Comparison of ENCODE assay signal across 8 mouse cellular contexts in genomic region chr11:115627705-115628464, GRCm38 (mm10). TPM values are rescaled to one million over a fixed set of nuclear protein-coding genes. Genes with fewer than 3 reads are reported as not detected.
DNase-seq lines count a peak whose midpoint lies in the region; ATAC-seq and TF ChIP-seq lines count a peak whose summit lies in the region.

Gene Slc25a19, minus strand, starts transcription at chr11:115628295.

- H3K9me3 ChIP-seq in erythroblast, embryonic 14.5 days (ENCODE audit: control insufficient read depth, low read length): no peaks in the 10 kb centered on the region
- no peaks in the 10 kb centered on the region for H3K9me3 ChIP-seq in heart, embryonic 11.5 days (replicated peaks; ENCODE audit: control insufficient read depth, low read length)
- no peaks in the 10 kb centered on the region for H3K9me3 ChIP-seq in kidney, embryonic 16.5 days (ENCODE audit: low read length)

- peak; percentile 100 for DNase-seq in brain, embryonic 14.5 days (ENCODE audit: low read depth)
- DNase-seq in liver, adult 2 months (ENCODE audit: extremely low read depth, low read depth, low spot score): peak; percentile 100
- DNase-seq in splenic B cell, adult 2 months (ENCODE audit: low read depth, low spot score): peak; percentile 100

- peak within 1 kb of the TSS; percentile 58; the same call in 1 of the 2 replicates for H3K27ac ChIP-seq in heart, embryonic 11.5 days (ENCODE audit: low read depth, low read length)
- H3K27ac ChIP-seq in kidney, embryonic 16.5 days (ENCODE audit: low read length): 0 out of 2 replicates have a peak within 1 kb of the TSS, but pooled peaks have one; percentile 11
- H3K27ac ChIP-seq in liver, adult 2 months (replicated peaks; ENCODE audit: insufficient read depth, low read depth, low read length): peak within 1 kb of the TSS; percentile 33

- H3K79me3 ChIP-seq in C2C12 (ENCODE audit: low read depth): no peaks in the 10 kb centered on the region

- no peak for TF ChIP-seq CTCF in C2C12 (IDR thresholded peaks at IDR 0.05; ENCODE audit: control insufficient read depth, insufficient read depth, insufficient read length)
- no peak for TF ChIP-seq CTCF in brain, embryonic 14.5 days (IDR thresholded peaks at IDR 0.05; ENCODE audit: borderline replicate concordance, extremely low read depth, insufficient read depth, insufficient read length)
- no peak for TF ChIP-seq CTCF in liver, adult 2 months (IDR thresholded peaks at IDR 0.05; ENCODE audit: low read depth, low read length)

- peaks cover 38% of the 10 kb centered on the region for H3K4me1 ChIP-seq in erythroblast, embryonic 14.5 days (ENCODE audit: control insufficient read depth)
- H3K4me1 ChIP-seq in heart, embryonic 11.5 days (ENCODE audit: control insufficient read depth, insufficient read depth, low read length): 0 out of 2 replicates have a peak, but pooled peaks cover 4% of the 10 kb centered on the region
- H3K4me1 ChIP-seq in kidney, embryonic 16.5 days (ENCODE audit: insufficient read depth, low read length): peaks cover 18% of the 10 kb centered on the region
- H3K4me1 ChIP-seq in liver, adult 2 months (ENCODE audit: control insufficient read depth, insufficient read depth, low read length): 0 out of 2 replicates have a peak, but pooled peaks cover 1% of the 10 kb centered on the region

- H3K4me2 ChIP-seq in heart, embryonic 11.5 days: peak within 1 kb of the TSS; percentile 83
- H3K4me2 ChIP-seq in kidney, embryonic 16.5 days (replicated peaks; ENCODE audit: low read depth, low read length): peak within 1 kb of the TSS; percentile 87
- peak within 1 kb of the TSS; percentile 95 for H3K4me2 ChIP-seq in myocyte (ENCODE audit: low read depth)

- no peaks in the 10 kb centered on the region for H3K27me3 ChIP-seq in C2C12 (ENCODE audit: control insufficient read depth, insufficient read depth, insufficient read length)
- no peaks in the 10 kb centered on the region for H3K27me3 ChIP-seq in erythroblast, embryonic 14.5 days (ENCODE audit: control insufficient read depth)
- H3K27me3 ChIP-seq in heart, embryonic 11.5 days (ENCODE audit: control insufficient read depth, insufficient read depth, low read length): no peaks in the 10 kb centered on the region
- no peaks in the 10 kb centered on the region for H3K27me3 ChIP-seq in kidney, embryonic 16.5 days (ENCODE audit: insufficient read depth, low read length)
- no peaks in the 10 kb centered on the region for H3K27me3 ChIP-seq in liver, adult 2 months (ENCODE audit: control insufficient read depth, insufficient read depth, low read length)
- no peaks in the 10 kb centered on the region for H3K27me3 ChIP-seq in myocyte (ENCODE audit: control insufficient read depth, insufficient read depth, insufficient read length)
- no peaks in the 10 kb centered on the region for H3K27me3 ChIP-seq in splenic B cell, adult 2 months (ENCODE audit: control insufficient read depth, insufficient read depth, low read length, poor library complexity, severe bottlenecking)

- H3K79me2 ChIP-seq in C2C12 (ENCODE audit: control insufficient read depth, insufficient read depth): peaks cover 7% of the 10 kb centered on the region
- H3K79me2 ChIP-seq in liver, adult 2 months (ENCODE audit: control insufficient read depth, insufficient read depth, low read length): no peaks in the 10 kb centered on the region
- H3K79me2 ChIP-seq in myocyte (ENCODE audit: control insufficient read depth, insufficient read depth): no peaks in the 10 kb centered on the region

- peak; percentile 98 for ATAC-seq in heart, embryonic 11.5 days (replicated peaks; ENCODE audit: insufficient number of reproducible peaks, low FRiP score, low TSS enrichment)
- peak; percentile 98 for ATAC-seq in kidney, embryonic 16.5 days (ENCODE audit: low FRiP score, low TSS enrichment)

- H3K36me3 ChIP-seq in C2C12 (ENCODE audit: control insufficient read depth, insufficient read depth) (no peaks in the 10 kb centered on the region), myocyte (ENCODE audit: control insufficient read depth, insufficient read depth) (no peaks in the 10 kb centered on the region)
- peaks cover 22% of the 10 kb centered on the region for H3K36me3 ChIP-seq in erythroblast, embryonic 14.5 days (ENCODE audit: control insufficient read depth)
- H3K36me3 ChIP-seq in heart, embryonic 11.5 days (ENCODE audit: control insufficient read depth, insufficient read depth, low read length): peaks cover 4% of the 10 kb centered on the region; the same call in 1 of the 2 replicates
- peaks cover 2% of the 10 kb centered on the region for H3K36me3 ChIP-seq in kidney, embryonic 16.5 days (ENCODE audit: insufficient read depth, low read length)
- no peaks in the 10 kb centered on the region; the same call in 1 of the 2 replicates for H3K36me3 ChIP-seq in liver, adult 2 months (ENCODE audit: control insufficient read depth, insufficient read depth, low read length)
- peaks cover 3% of the 10 kb centered on the region for H3K36me3 ChIP-seq in splenic B cell, adult 2 months (ENCODE audit: control insufficient read depth, insufficient read depth, low read length, poor library complexity, severe bottlenecking)

- H3K4me3 ChIP-seq in C2C12 (ENCODE audit: insufficient read depth, poor library complexity, severe bottlenecking): peak within 1 kb of the TSS; percentile 84
- H3K4me3 ChIP-seq in erythroblast, embryonic 14.5 days (replicated peaks): peak within 1 kb of the TSS; percentile 73
- peak within 1 kb of the TSS; percentile 74 for H3K4me3 ChIP-seq in heart, embryonic 11.5 days (ENCODE audit: low read depth, low read length)
- peak within 1 kb of the TSS; percentile 88 for H3K4me3 ChIP-seq in kidney, embryonic 16.5 days (ENCODE audit: low read length)
- peak within 1 kb of the TSS; percentile 76 for H3K4me3 ChIP-seq in liver, adult 2 months (ENCODE audit: insufficient read depth, low read depth, low read length)
- H3K4me3 ChIP-seq in myocyte: peak within 1 kb of the TSS; percentile 69

- peak within 1 kb of the TSS; percentile 80 for H3K9ac ChIP-seq in heart, embryonic 11.5 days (ENCODE audit: low read depth, low read length)
- peak within 1 kb of the TSS; percentile 64 for H3K9ac ChIP-seq in kidney, embryonic 16.5 days (replicated peaks; ENCODE audit: low read length)
- peak within 1 kb of the TSS; percentile 69 for H3K9ac ChIP-seq in liver, adult 2 months (ENCODE audit: low read depth, low read length)

- peak within 1 kb of the TSS; percentile 57 for H3ac ChIP-seq in C2C12 (ENCODE audit: control insufficient read depth, insufficient read length, low read depth)
- H3ac ChIP-seq in myocyte (ENCODE audit: control insufficient read depth, insufficient read length): no peak within 1 kb of the TSS

- WGBS in heart, embryonic 11.5 days (ENCODE audit: insufficient replicate concordance): under 1% methylated on average over 47 of the region's 47 CpGs
- under 1% methylated on average over 47 of the region's 47 CpGs for WGBS in kidney, embryonic 16.5 days
- WGBS in liver, adult 2 months: under 1% methylated on average over 47 of the region's 47 CpGs

- peak; percentile 28; the same call in 1 of the 2 replicates for TF ChIP-seq POLR2A in brain, embryonic 14.5 days (IDR thresholded peaks at IDR 0.05; ENCODE audit: borderline replicate concordance, extremely low read depth, insufficient read depth, insufficient read length, poor library complexity, severe bottlenecking)
- peak; percentile 83 for TF ChIP-seq POLR2A in liver, adult 2 months (IDR thresholded peaks at IDR 0.05; ENCODE audit: extremely low read depth, insufficient read depth, low read length)
- TF ChIP-seq POLR2A in myocyte (IDR thresholded peaks at IDR 0.05; ENCODE audit: insufficient read length, low read depth): peak; percentile 59

TF ChIP-seq in C2C12, 6 proteins besides CTCF, POLR2A, EP300 and RAD21:
- TF ChIP-seq MYOD1 (IDR thresholded peaks at IDR 0.05; ENCODE audit: control insufficient read depth, insufficient read length, low read depth): no peak
- TF ChIP-seq CEBPB (IDR thresholded peaks at IDR 0.05; ENCODE audit: low read depth): no peak
- no peak for TF ChIP-seq MAX (IDR thresholded peaks at IDR 0.05)
- TF ChIP-seq USF1 (IDR thresholded peaks at IDR 0.05; ENCODE audit: low read depth): peak; percentile 51

TF ChIP-seq in myocyte, 11 proteins besides CTCF, POLR2A, EP300 and RAD21:
- TF ChIP-seq TCF3 (IDR thresholded peaks at IDR 0.05; ENCODE audit: insufficient read length, low read depth): no peak
- peak; percentile 50 for TF ChIP-seq E2F4 (IDR thresholded peaks at IDR 0.05; ENCODE audit: insufficient read depth)
- TF ChIP-seq POLR2AphosphoS2 (IDR thresholded peaks at IDR 0.05; ENCODE audit: insufficient read length, low read depth): peak; percentile 66
TF ChIP-seq in myocyte: peak in this region for 2.

RNA-seq across cellular contexts. Expression of gene Slc25a19, which starts in this region (rescaled TPM):
- polyA plus RNA-seq in C2C12 (2012; fragmentation: generic; extraction: Trizol): 13.7 TPM
- polyA plus RNA-seq in brain, embryonic 14.5 days (2012; rRNA removed): 55.1 and 71.1 TPM in 2 replicates
- polyA plus RNA-seq in erythroblast, embryonic 14.5 days (2012): 0.99 and 1.3 TPM in 2 replicates
- polyA plus RNA-seq in heart, embryonic 11.5 days (2014; fragmentation: Nextera tagmentation; extraction: Ambion mirVana): 35.6 and 35.7 TPM in 2 replicates
- 51.0 and 56.1 TPM in 2 replicates for polyA plus RNA-seq in kidney, embryonic 16.5 days (2015; fragmentation: Nextera tagmentation; extraction: Ambion mirVana)
- 8.9 and 14.5 TPM in 2 replicates for total RNA-seq in liver, adult 2 months (2014; rRNA removed)
- 19.5 and 21.3 TPM in 2 replicates for polyA plus RNA-seq in liver, adult 2 months (2012; rRNA removed)
- polyA plus RNA-seq in myocyte (2012; fragmentation: generic; extraction: Trizol): 13.9 TPM

Comparison
In these comparisons a context has a peak if more than half of its experiments do, and no peak if none do; other contexts are left out.
1. Peak in every context shown above with its lines: DNase-seq, ATAC-seq, H3K4me3 ChIP-seq and H3K27ac ChIP-seq.
2. POLR2A ChIP-seq: peak in every context shown above with its lines; median percentile 83 in liver, adult 2 months; 59 in myocyte; 28 in brain, embryonic 14.5 days.